Mouse (Mus musculus) cerebellum, postnatal 36 days (tissue): Measurements from ENCODE around the gene Tnrc6c.

Experiments
- DNase-seq, 2 experiments: peaks; one replicate each; pipeline ENCODE4 v3.0.0; 2021 to 2022; ENCODE audit warnings: mixed read lengths in 2 of 2

The Tnrc6c gene

DNA sequence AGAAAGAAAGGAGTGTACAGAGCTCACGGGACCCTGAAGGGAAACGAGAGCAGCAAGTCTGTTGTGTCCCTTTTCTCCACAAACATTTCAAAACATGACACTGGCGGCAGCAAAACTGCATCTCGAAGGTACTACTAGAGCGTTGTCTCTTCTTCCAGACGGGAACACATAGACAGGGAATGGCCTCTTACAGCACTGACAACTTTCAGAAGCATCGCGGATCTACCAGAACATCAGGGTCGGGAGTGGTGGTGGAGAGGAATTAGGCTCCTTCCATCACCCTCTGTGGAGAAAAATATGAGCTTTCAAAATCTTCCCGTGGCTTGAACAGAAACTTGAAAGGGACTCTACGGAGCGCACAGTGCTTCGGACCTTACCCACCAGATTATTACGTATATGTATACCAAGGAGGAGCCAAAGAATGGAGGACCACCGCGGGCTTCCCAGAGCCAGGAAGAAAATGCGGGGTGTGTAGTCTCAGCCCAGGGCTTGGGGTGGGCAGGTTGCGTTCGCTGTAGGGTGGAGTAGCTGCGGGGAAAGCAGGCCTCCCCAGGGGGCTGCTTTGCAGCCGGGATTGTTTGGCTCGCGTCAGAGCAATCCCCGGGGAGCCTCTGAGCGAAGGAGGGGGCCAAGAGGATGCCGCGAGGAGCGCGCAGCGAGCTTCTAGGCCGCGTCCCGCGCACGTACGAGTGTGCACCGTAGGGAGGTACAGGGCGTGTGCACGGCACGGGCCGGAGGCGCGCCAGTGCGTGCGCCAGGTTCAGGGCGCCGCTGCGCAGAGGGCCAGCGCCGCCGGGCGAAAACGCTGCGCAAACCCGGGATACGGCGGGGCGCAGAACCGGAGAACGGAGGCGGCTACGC, at the start of gene Tnrc6c:
Gene Tnrc6c (plus strand): TSS at position 799 of the 861 bp plus-strand sequence.
- DNase-seq = peak; percentile 57 to 86

DNA sequence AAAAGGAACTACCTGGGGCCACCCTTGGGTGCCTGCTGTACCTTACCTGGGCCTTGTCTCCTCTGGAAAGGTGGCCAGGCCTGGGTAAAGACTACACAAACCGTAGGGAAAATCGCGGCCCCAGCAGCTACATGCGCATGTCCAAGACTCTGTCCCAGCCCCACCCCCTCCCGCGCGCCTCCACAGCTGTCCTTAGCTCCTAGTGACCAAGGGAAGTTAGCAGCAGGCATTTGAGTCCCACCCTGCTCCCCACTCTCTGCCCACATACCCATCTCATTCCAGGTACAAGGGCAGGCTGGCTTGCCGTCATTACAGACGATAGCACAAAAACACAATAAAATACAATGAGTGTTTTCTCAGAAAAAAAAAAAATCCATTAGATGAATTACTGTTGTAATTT, 48.0 kb upstream of the Tnrc6c start:
- no peak for DNase-seq

DNA sequence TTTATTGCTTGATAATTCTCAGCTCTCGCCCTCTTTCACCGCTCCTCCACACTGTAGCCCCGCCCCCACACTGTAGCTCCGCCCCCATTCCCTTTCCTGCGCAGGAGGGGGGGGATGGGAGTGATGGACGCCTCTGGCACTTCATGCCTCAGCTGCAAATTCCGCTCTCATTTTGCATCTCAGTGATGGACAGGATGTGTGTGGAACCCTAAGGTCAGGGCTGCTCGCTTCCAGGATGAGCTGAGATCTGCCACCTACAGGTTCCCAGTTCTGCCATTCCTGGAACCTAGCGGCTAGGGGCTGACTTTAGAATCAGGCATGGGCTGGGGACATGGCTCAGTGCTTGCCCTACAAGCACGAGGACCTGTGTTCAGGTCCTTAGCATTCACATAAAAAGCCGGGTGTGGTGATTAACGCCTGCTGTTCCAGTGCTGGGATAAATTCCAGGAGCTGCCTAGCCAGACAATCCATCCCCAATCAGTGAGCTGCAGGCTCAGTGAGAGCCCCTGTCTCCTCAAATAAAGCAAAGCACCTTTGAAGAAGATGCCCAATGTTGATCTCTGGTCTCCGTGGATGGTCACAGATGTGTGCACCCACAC, 47.4 kb upstream of the Tnrc6c start:
- peak in 1 of 2 experiments; percentile 19 for DNase-seq

- DNase-seq = no peak
Measured at GRCm38 (mm10) chr11:117608141-117608789, 45.8 kb upstream of the Tnrc6c start.

DNA sequence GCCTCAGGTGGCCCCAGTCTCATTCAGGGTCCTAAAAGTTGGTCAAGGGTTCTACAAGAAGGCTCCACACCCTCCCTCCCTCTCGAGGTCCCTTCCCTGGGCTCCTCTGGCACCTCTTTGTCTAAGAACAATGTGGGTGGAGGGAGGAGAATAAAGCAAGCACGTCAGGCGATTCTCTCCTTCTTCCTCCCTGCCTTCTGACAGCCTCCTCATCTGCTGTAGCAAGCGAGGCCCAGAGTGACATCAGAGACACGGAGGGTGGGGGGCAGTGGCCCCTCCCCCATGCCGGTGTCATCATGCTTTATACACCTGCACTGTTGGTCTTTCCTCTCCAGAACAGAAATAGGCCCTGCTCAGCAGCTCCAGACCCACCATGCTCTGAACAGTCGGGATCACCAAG, 45.1 kb upstream of the Tnrc6c start:
- DNase-seq = no peak

DNA sequence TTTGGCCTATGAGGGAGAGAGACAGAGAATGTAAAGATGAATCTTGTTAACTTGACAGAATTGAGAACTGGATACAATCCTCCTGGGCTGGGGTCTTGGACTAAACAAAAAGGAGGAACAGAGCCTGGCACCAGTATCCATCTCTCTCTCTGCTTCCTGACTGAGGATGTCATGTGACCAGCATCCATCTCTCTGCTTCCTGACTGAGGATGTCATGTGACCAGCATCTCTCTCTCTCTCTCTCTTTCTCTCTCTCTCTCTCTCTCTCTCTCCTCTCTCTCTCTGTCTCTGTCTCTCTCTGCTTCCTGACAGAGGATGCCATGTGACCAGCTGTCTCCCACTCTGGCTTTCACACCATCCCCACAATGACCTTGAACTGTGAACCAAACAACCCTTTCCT, 43.5 kb upstream of the Tnrc6c start:
- DNase-seq = no peak

GRCm38 (mm10) chr11:117611068-117611467, 43.0 kb upstream of the Tnrc6c start:
- DNase-seq = no peak

GRCm38 (mm10) chr11:117611860-117612259, 42.2 kb upstream of the Tnrc6c start:
- no peak for DNase-seq

- DNase-seq = no peak
Measured at GRCm38 (mm10) chr11:117612885-117613284, 41.2 kb upstream of the Tnrc6c start.

DNA sequence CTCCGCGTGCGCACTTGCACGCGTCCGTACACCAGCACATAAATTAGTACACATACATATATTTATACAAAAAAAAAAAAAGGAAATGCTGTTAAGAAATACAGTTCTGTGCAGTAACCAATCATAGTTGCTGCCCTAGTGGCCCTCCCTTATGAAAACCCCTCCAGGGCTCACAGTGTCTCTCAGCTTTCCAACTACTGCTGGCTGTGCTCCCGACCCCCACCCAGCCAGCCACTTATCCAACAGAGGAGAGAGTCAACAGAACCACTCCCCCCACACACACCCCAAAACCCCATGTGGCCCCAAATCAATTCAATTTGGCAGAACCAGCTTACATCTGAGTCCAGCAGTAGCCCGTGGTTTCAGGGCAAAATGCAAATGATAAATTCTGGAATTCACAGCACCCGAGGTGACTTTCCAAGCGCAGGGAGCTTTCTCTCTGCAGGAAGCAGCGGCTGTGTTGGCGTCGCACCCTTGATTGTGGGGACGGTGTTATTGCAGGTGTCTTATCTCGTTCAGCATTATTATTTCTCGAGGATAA, 36.7 kb upstream of the Tnrc6c start:
- DNase-seq = no peak

- no peak for DNase-seq
Measured at GRCm38 (mm10) chr11:117618214-117618613, 35.9 kb upstream of the Tnrc6c start.

DNA sequence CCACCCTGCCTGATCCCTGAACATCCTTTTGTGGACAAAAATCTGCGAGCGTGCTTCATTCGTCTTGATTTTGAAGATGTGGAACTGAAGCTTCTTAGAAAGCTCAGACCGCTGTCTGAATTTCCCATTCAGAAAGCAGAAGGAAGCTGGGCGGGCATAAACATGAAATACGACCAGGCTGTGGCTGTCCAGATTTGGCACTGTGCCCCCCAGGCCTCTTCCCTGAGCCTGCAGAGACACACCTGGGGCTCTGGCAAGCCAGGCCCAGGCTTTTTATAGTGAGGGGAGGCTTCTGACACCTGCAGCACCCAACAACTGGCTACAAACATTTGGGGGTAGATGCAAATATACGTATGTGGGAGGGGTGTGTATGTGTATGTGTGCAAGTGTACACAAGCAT, 35.3 kb upstream of the Tnrc6c start:
- DNase-seq = no peak

GRCm38 (mm10) chr11:117619581-117619980, 34.5 kb upstream of the Tnrc6c start:
- no peak for DNase-seq

GRCm38 (mm10) chr11:117625196-117625595, 28.9 kb upstream of the Tnrc6c start:
- peak in 1 of 2 experiments; percentile 20 for DNase-seq

GRCm38 (mm10) chr11:117626557-117626956, 27.5 kb upstream of the Tnrc6c start:
- peak; percentile 38 to 41 for DNase-seq

DNA sequence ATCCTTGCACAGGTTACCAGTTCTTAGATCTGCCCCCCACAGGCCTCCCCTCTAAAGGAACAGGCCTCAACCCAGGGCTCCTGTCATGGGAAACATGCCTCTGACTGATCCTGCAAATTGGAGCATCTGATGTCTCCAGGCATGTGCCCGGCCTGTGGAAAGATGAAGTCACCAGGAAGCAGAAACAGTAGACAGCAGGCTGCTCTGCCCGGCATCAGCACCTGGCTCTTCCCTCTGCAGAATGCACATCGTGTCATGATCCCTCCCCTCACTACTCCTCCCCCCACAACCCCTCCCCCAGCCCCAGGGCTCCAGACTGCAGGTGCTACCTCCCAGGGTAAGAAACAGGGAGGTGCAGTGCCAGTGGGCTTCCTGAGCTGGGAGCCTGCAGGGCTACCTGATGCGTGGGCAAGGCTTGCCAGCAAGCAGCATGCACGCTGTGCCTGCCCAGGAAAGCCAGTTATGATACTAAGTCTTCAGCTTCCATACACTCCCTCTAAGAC, 27.0 kb upstream of the Tnrc6c start:
- peak; percentile 65 to 66 for DNase-seq

- DNase-seq = peak in 1 of 2 experiments; percentile 44
Measured at GRCm38 (mm10) chr11:117627746-117628311, 26.3 kb upstream of the Tnrc6c start.

GRCm38 (mm10) chr11:117628312-117628779, 25.7 kb upstream of the Tnrc6c start:
- DNase-seq = peak; percentile 86

- DNase-seq = no peak
Measured at GRCm38 (mm10) chr11:117629865-117630264, 24.2 kb upstream of the Tnrc6c start.

GRCm38 (mm10) chr11:117630868-117631565, 23.1 kb upstream of the Tnrc6c start:
- DNase-seq = no peak

GRCm38 (mm10) chr11:117633310-117633709, 20.8 kb upstream of the Tnrc6c start:
- DNase-seq = no peak

GRCm38 (mm10) chr11:117638386-117638785, 15.7 kb upstream of the Tnrc6c start:
- no peak for DNase-seq
